Mouse (Mus musculus) cortical plate, adult 2 months (tissue): ENCODE results near the gene Tstd2.

Experiments used
- CTCF ChIP-seq: fragments of 200-500 bp; IDR thresholded peaks from 2 replicates; pipeline ENCODE4 v1.5.1; 2011; ENCODE audit warnings: mild to moderate bottlenecking, control low read depth, low read length; ENCODE audit not compliant: insufficient read depth; ENCODE audit errors: extremely low read depth
- POLR2A ChIP-seq: fragments of 200-500 bp; IDR thresholded peaks from 2 replicates; pipeline ENCODE4 v1.6.1; 2011; ENCODE audit warnings: mild to moderate bottlenecking, low read length, control low read depth; ENCODE audit not compliant: insufficient read depth; ENCODE audit errors: extremely low read depth

- TF ChIP-seq CTCF (no peak), POLR2A (no peak)
Measured at GRCm38 (mm10) chr4:46185423-46185822, 46.9 kb upstream of the Tstd2 start.
